Mouse (Mus musculus): Measurements from ENCODE around the gene Zfp985. TPM values are rescaled to one million over a fixed set of nuclear protein-coding genes. Genes with fewer than 3 reads are reported as not detected.
"Not testable (repeated sequence)": the region's sequence is repeated elsewhere in the genome, so short reads cannot be mapped to it uniquely, and the experiment has no call there.

Gene Zfp985
- total RNA-seq, 2 experiments from 2014 or later = 0.16 to 0.19 TPM

DNA sequence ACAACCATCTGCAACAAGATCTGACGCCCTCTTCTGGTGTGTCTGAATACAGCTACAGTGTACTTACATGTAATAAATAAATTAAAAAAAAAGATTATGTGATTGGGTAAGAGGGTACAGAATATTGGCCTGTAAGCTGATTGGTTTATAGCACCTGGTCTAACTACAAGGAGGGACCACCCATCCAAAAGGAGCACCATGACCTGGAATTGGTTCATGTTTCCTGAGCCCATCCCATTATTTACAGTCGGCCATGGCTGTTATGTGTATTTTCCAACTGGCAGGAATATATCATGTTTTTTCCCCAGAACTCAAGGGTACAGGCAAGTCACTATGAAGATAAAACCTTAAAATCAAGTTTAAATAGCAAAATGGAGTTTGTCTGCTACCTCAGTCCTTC is 45.8 kb downstream of the Zfp985 start:
- DNase-seq = no peak
- intact Hi-C loops (cut with DNase I) = no loop called here

DNA sequence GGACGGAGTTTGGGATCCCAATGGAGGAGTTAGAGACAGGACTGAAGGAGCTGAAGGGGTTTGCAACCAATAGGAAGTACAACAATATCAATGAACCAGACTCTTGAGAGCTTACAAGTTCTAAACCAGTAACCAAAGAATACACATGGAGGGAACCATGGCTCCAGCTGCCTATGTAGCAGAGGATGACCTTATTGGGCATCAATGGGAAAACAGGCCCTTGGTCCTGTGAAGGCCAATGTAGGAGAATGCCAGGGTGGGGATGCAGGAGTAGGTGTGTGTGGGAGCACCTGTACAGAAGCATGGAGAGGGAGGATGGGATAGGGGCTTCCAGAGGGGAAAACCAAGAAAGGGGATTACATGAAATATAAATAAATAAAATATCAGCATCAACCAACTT is 48.8 kb downstream of the Zfp985 start:
- DNase-seq = no peak
- intact Hi-C loops (cut with DNase I) = no loop called here

DNA sequence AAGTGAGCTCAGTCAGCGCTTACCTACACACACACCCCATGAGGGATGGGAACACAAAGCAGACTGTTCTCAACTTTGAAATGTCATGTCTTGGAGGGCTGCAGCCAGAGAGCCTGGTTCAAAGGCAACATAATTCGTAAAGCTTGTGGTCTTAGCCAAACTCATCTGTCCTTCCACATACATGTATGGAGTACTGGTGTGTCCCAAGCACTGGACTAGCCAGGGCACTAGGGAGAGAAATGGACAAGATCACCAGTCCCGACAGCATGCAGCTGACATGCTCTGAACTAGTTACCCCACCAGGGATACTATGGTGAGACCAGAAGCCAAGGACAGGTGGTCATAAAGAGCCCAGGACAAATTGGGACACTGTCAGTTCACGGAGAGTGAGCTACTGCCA is 50.7 kb downstream of the Zfp985 start:
- intact Hi-C loops (cut with DNase I) = no loop called here
- no peak for DNase-seq

DNA sequence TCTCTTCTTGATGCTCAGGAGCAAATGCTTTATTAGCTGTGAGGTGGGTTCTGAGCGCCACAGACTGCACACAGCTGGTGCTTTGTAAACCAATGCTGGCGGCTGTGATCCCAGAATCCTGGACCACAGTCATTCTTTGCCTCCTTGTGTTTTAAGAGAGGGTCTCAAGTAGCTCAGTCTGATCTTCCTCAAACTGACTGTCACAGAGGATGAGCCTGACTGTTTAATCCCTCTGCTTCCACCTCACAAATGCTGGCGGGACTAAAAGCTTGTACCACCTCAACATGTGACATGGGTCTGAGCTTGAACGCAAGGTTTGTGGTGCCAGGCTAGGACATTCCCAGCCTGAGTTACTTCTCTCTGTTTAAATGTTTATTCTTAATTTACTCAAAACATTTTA is 52.4 kb downstream of the Zfp985 start:
- intact Hi-C loops (cut with DNase I) = no loop called here
- no peak for DNase-seq

DNA sequence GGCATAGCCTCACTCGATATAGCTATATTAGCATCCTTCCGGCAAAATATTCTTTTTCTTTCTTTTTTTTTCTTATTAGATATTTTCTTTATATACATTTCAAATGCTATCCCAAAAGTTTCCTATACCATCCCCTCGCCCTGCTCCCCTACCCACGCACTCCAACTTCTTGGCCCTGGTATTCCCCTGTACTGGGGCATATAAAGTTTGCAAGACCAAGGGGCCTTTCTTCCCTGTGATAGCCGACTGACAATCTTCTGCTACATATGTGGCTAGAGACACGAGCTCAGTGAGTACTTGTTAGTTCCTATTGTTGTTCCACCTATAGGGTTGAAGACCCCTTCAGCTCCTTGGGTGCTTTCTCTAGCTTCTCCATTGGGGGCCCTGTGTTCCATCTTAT is 53.4 kb downstream of the Zfp985 start:
- intact Hi-C loops (cut with DNase I); DNase-seq: not testable (repeated sequence)

DNA sequence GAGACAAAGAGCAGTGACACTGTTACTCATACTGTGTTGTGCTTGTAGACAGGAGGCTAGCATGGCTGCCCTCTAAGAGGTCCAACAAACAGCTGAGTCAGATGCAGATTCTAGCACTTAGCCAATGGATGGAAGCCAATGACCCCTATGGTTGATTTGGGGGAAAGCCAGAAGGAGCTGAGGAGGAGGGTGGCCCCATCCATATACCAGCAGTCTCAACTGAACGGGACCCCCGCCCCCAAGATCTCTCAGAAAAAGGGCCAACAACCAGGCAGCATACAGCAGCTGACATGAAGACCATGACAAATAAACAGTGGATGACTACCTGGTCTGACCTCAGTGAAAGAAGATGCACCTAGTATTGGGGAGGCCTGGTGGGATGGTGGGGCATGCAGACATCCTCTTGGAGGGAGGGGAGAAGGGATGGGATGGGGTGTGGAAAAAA is 80.8 kb downstream of the Zfp985 start:
- intact Hi-C loops (cut with DNase I); DNase-seq: not testable (repeated sequence)

Other genes starting within 250 kb of the Zfp985 start
- gene Zfp988, start 247.6 kb upstream of the Zfp985 start, total RNA-seq (2021) = not detected
- gene Zfp978, start 192.0 kb upstream of the Zfp985 start, total RNA-seq (2021) = under 1 TPM; 0.42 to 0.70 TPM
- gene Zfp982, start 60.9 kb upstream of the Zfp985 start, total RNA-seq (2021) = 1 to 10 TPM; 8.2 to 9.1 TPM
- under 1 TPM in 1 of 2 experiments, not detected in 1; 0.08 TPM for gene Gm16503, start 13.1 kb upstream of the Zfp985 start, total RNA-seq (2021)
- 1 to 10 TPM; 2.8 to 3.6 TPM for gene Zfp979, start 89.2 kb downstream of the Zfp985 start, total RNA-seq (2021)
- gene Zfp534, start 149.3 kb downstream of the Zfp985 start, total RNA-seq (2021) = not detected

All from heart, postnatal 36 days (tissue).